Mouse (Mus musculus): ENCODE data around the gene Aldoc. TPM values are rescaled to one million over a fixed set of nuclear protein-coding genes. Genes with fewer than 3 reads are reported as not detected.
A peak's percentile ranks its signal among the peaks of the same experiment; 100 is the strongest.

Aldoc gene
- total RNA-seq, 1 experiment from 2014 or later = 1.3 TPM

GRCm38 (mm10) chr11:78354905-78355304, 32.1 kb downstream of the Aldoc start:
- no peak for ATAC-seq (replicated peaks; ENCODE audit: insufficient number of reproducible peaks, low FRiP score, low TSS enrichment, poor library complexity, severe bottlenecking)

GRCm38 (mm10) chr11:78355471-78356238, 32.9 kb downstream of the Aldoc start:
- no peak for ATAC-seq (replicated peaks; ENCODE audit: insufficient number of reproducible peaks, low FRiP score, low TSS enrichment, poor library complexity, severe bottlenecking)

- no peak for ATAC-seq (replicated peaks; ENCODE audit: insufficient number of reproducible peaks, low FRiP score, low TSS enrichment, poor library complexity, severe bottlenecking)
These were observed 35.7 kb downstream of the Aldoc start for GRCm38 (mm10) chr11:78358330-78359007.

GRCm38 (mm10) chr11:78360125-78360788, 37.5 kb downstream of the Aldoc start:
- ATAC-seq (replicated peaks; ENCODE audit: insufficient number of reproducible peaks, low FRiP score, low TSS enrichment, poor library complexity, severe bottlenecking) = peak; percentile 75

- ATAC-seq (replicated peaks; ENCODE audit: insufficient number of reproducible peaks, low FRiP score, low TSS enrichment, poor library complexity, severe bottlenecking) = no peak
These were observed 38.0 kb downstream of the Aldoc start for GRCm38 (mm10) chr11:78360789-78361131.

- ATAC-seq (replicated peaks; ENCODE audit: insufficient number of reproducible peaks, low FRiP score, low TSS enrichment, poor library complexity, severe bottlenecking) = no peak
These were observed 40.7 kb downstream of the Aldoc start for GRCm38 (mm10) chr11:78363309-78364007.

- no peak for ATAC-seq (replicated peaks; ENCODE audit: insufficient number of reproducible peaks, low FRiP score, low TSS enrichment, poor library complexity, severe bottlenecking)
These were observed 41.3 kb downstream of the Aldoc start for GRCm38 (mm10) chr11:78364103-78364502.

GRCm38 (mm10) chr11:78367456-78368225, 44.9 kb downstream of the Aldoc start:
- ATAC-seq (replicated peaks; ENCODE audit: insufficient number of reproducible peaks, low FRiP score, low TSS enrichment, poor library complexity, severe bottlenecking) = no peak

- ATAC-seq (replicated peaks; ENCODE audit: insufficient number of reproducible peaks, low FRiP score, low TSS enrichment, poor library complexity, severe bottlenecking) = no peak
These were observed 47.6 kb downstream of the Aldoc start for GRCm38 (mm10) chr11:78370389-78370788.

GRCm38 (mm10) chr11:78371711-78372110, 48.9 kb downstream of the Aldoc start:
- ATAC-seq (replicated peaks; ENCODE audit: insufficient number of reproducible peaks, low FRiP score, low TSS enrichment, poor library complexity, severe bottlenecking) = no peak

- ATAC-seq (replicated peaks; ENCODE audit: insufficient number of reproducible peaks, low FRiP score, low TSS enrichment, poor library complexity, severe bottlenecking) = no peak
These were observed 49.4 kb downstream of the Aldoc start for GRCm38 (mm10) chr11:78372166-78372565.

GRCm38 (mm10) chr11:78372610-78373009, 49.8 kb downstream of the Aldoc start:
- no peak for ATAC-seq (replicated peaks; ENCODE audit: insufficient number of reproducible peaks, low FRiP score, low TSS enrichment, poor library complexity, severe bottlenecking)

GRCm38 (mm10) chr11:78374147-78374546, 51.4 kb downstream of the Aldoc start:
- ATAC-seq (replicated peaks; ENCODE audit: insufficient number of reproducible peaks, low FRiP score, low TSS enrichment, poor library complexity, severe bottlenecking) = no peak

Other genes starting within 250 kb of the Aldoc start
- gene Eral1, start 242.6 kb upstream of the Aldoc start, total RNA-seq (2017) = 7.1 to 17.9 TPM (median 16.5 TPM) in 3 replicates
- 3.6 to 7.9 TPM (median 4.4 TPM) in 3 replicates for gene Fam222b, start 228.3 kb upstream of the Aldoc start, total RNA-seq (2017)
- 3.6 to 4.9 TPM (median 3.6 TPM) in 3 replicates for gene Traf4, start 157.4 kb upstream of the Aldoc start, total RNA-seq (2017)
- gene Nek8, start 146.3 kb upstream of the Aldoc start, total RNA-seq (2017) = 2.5 to 4.3 TPM (median 2.8 TPM) in 3 replicates
- 2.5 to 4.6 TPM (median 2.9 TPM) in 3 replicates for gene Tlcd1, start 146.3 kb upstream of the Aldoc start, total RNA-seq (2017)
- gene Rpl23a, start 139.4 kb upstream of the Aldoc start, total RNA-seq (2017) = 1,700 to 2,580 TPM (median 2,203 TPM) in 3 replicates
- not detected in 3 replicates for gene Rab34, start 134.5 kb upstream of the Aldoc start, total RNA-seq (2017)
- gene Proca1, start 129.6 kb upstream of the Aldoc start, total RNA-seq (2017) = not detected in 3 replicates
- 43.1 to 61.5 TPM (median 48.3 TPM) in 3 replicates for gene Sdf2, start 77.2 kb upstream of the Aldoc start, total RNA-seq (2017)
- 54.5 to 84.6 TPM (median 59.8 TPM) in 3 replicates for gene Supt6, start 77.0 kb upstream of the Aldoc start, total RNA-seq (2017)
- 77.6 to 107 TPM (median 97.1 TPM) in 3 replicates for gene 2610507B11Rik, start 61.2 kb upstream of the Aldoc start, total RNA-seq (2017)
- 1.2 TPM in 1 of 3 replicates, not detected in the others for gene BC030499, start 32.1 kb upstream of the Aldoc start, total RNA-seq (2017)
- gene Spag5, start 21.4 kb upstream of the Aldoc start, total RNA-seq (2017) = 0.64 to 3.1 TPM (median 1.4 TPM) in 3 replicates
- gene Pigs, start 5.4 kb downstream of the Aldoc start, total RNA-seq (2017) = 17.5 to 25.1 TPM (median 18.5 TPM) in 3 replicates
- 88.0 to 122 TPM (median 99.7 TPM) in 3 replicates for gene Unc119, start 20.5 kb downstream of the Aldoc start, total RNA-seq (2017)
- gene Foxn1, start 63.6 kb downstream of the Aldoc start, total RNA-seq (2017) = not detected in 3 replicates
- not detected in 3 replicates for gene Slc13a2, start 99.2 kb downstream of the Aldoc start, total RNA-seq (2017)
- 0.38 to 0.58 TPM in 2 of 3 replicates, not detected in the other for gene Slc46a1, start 142.7 kb downstream of the Aldoc start, total RNA-seq (2017)
- gene Sarm1, start 174.8 kb downstream of the Aldoc start, total RNA-seq (2017) = 0.78 TPM in 1 of 3 replicates, not detected in the others
- not detected in 3 replicates for gene Vtn, start 176.1 kb downstream of the Aldoc start, total RNA-seq (2017)
- gene Sebox, start 180.5 kb downstream of the Aldoc start, total RNA-seq (2017) = not detected in 3 replicates
- 23.4 to 38.7 TPM (median 34.2 TPM) in 3 replicates for gene Tmem199, start 189.2 kb downstream of the Aldoc start, total RNA-seq (2017)
- 18.0 to 27.4 TPM (median 21.5 TPM) in 3 replicates for gene Poldip2, start 189.2 kb downstream of the Aldoc start, total RNA-seq (2017)
- gene Tnfaip1, start 213.4 kb downstream of the Aldoc start, total RNA-seq (2017) = 5.4 to 8.8 TPM (median 8.3 TPM) in 3 replicates
- gene Ift20, start 213.4 kb downstream of the Aldoc start, total RNA-seq (2017) = 133 to 162 TPM (median 149 TPM) in 3 replicates
- 1.8 to 6.2 TPM (median 4.5 TPM) in 3 replicates for gene Tmem97, start 227.8 kb downstream of the Aldoc start, total RNA-seq (2017)

Data from monocyte, adult 5-6 weeks (primary cell).